Mouse (Mus musculus) kidney, adult 2 months (tissue): ENCODE results near the gene Nme6. TPM values are rescaled to one million over a fixed set of nuclear protein-coding genes. Genes with fewer than 3 reads are reported as not detected.

Source experiments
- DNase-seq: peaks from one replicate; pipeline ENCODE4 v3.0.0; 2021
- H3K27ac ChIP-seq: fragments of 200-500 bp; 2 replicates; pipeline ENCODE4 v1.5.1; 2012; ENCODE audit warnings: low read depth, low read length, control low read depth, inconsistent platforms; ENCODE audit not compliant: insufficient read depth
- H3K27me3 ChIP-seq: fragments of 200-500 bp; replicated peaks from 2 replicates; pipeline ENCODE4 v1.6.1; 2012; ENCODE audit warnings: mild to moderate bottlenecking, moderate library complexity, low read length, inconsistent platforms; ENCODE audit not compliant: control insufficient read depth, insufficient read depth
- H3K36me3 ChIP-seq: fragments of 200-500 bp; 2 replicates; pipeline ENCODE4 v1.6.1; 2012; ENCODE audit warnings: mild to moderate bottlenecking, moderate library complexity, low read length, inconsistent platforms; ENCODE audit not compliant: control insufficient read depth, insufficient read depth
- H3K4me1 ChIP-seq: fragments of 200-500 bp; 2 replicates; pipeline ENCODE4 v1.6.1; 2011; ENCODE audit warnings: low read length; ENCODE audit not compliant: control insufficient read depth, insufficient read depth
- H3K4me3 ChIP-seq: fragments of 200-500 bp; 2 replicates; pipeline ENCODE4 v1.5.1; 2011; ENCODE audit warnings: mild to moderate bottlenecking, low read depth, low read length, control low read depth; ENCODE audit not compliant: insufficient read depth
- CTCF ChIP-seq: fragments of 200-500 bp; conservative IDR thresholded peaks from 2 replicates; pipeline ENCODE4 v1.5.1; 2011; ENCODE audit warnings: low read depth, mild to moderate bottlenecking, control low read depth, low read length, moderate library complexity, mixed read lengths; ENCODE audit not compliant: insufficient read depth, insufficient read length
- POLR2A ChIP-seq: fragments of 200-500 bp; IDR thresholded peaks from one replicate; pipeline ENCODE4 v1.6.1; 2011; ENCODE audit warnings: low read depth, low read length, control low read depth
- WGBS: fragments of 180-500 bp; shearing (Covaris S2); methylation state at CpG from one replicate; pipeline ENCODE4 v1.1.7; 2018; 5-methylcytosine and 5-hydroxymethylcytosine counted together
- polyA plus RNA-seq: library from polyadenylated mRNA; depleted of rRNA; stranded (reverse); fragments of >200 nt; gene quantifications from 2 replicates; pipeline ENCODE4 v1.2.3, GENCODE M21; 2012

Nme6 gene
- polyA plus RNA-seq, 1 experiment = 38.6 TPM

- no peaks in the 10 kb centered on the region for H3K27me3 ChIP-seq
- DNase-seq = peak; percentile 74
- no peak for TF ChIP-seq POLR2A
- no peak for TF ChIP-seq CTCF
- no peak overlapping the region; the same call in 1 of the 2 replicates for H3K4me3 ChIP-seq
- H3K27ac ChIP-seq = no peak overlapping the region
- H3K36me3 ChIP-seq = no peaks in the 10 kb centered on the region
- H3K4me1 ChIP-seq = peaks cover 5% of the 10 kb centered on the region; the same call in 1 of the 2 replicates
- 25% methylated on average over 6 of the region's 6 CpGs for WGBS
Observed at GRCm38 (mm10) chr9:109870983-109871572, 38.5 kb downstream of the Nme6 start.

- peak; percentile 99 for DNase-seq
- Histone ChIP-seq H3K4me3 (peak within 1 kb of the TSS; percentile 98), H3K36me3 (peaks cover 4% of the 10 kb centered on the region), H3K4me1 (peaks cover 7% of the 10 kb centered on the region; the same call in 1 of the 2 replicates), H3K27me3 (no peaks in the 10 kb centered on the region), H3K27ac (peak within 1 kb of the TSS; percentile 69)
- TF ChIP-seq CTCF (peak; percentile 53), POLR2A (no peak)
- WGBS = 8% methylated on average over 33 of the region's 33 CpGs
Observed at GRCm38 (mm10) chr9:109874797-109875691, 42.5 kb downstream of the Nme6 start, which contains the start of gene Cdc25a. Cdc25a (plus strand) TSS chr9:109875579.

- peak; percentile 77 for DNase-seq
- TF ChIP-seq CTCF (no peak), POLR2A (no peak)
- peaks cover 5% of the 10 kb centered on the region for H3K36me3 ChIP-seq
- peaks cover 7% of the 10 kb centered on the region; the same call in 1 of the 2 replicates for H3K4me1 ChIP-seq
- H3K27ac ChIP-seq = peak overlapping the region; percentile 69
- H3K4me3 ChIP-seq = peak overlapping the region; percentile 98
- no peaks in the 10 kb centered on the region for H3K27me3 ChIP-seq
- 2% methylated on average over 76 of the region's 76 CpGs for WGBS
Observed at GRCm38 (mm10) chr9:109875695-109876601, 43.4 kb downstream of the Nme6 start.

GRCm38 (mm10) chr9:109876756-109877155, 44.2 kb downstream of the Nme6 start:
- H3K27me3 ChIP-seq = no peaks in the 10 kb centered on the region
- peaks cover 3% of the 10 kb centered on the region; the same call in 1 of the 2 replicates for H3K4me1 ChIP-seq
- TF ChIP-seq POLR2A (no peak), CTCF (no peak)
- WGBS = 9% methylated on average over 3 of the region's 3 CpGs
- H3K4me3 ChIP-seq = no peak overlapping the region; the same call in 1 of the 2 replicates
- peak; percentile 61 for DNase-seq
- peaks cover 5% of the 10 kb centered on the region for H3K36me3 ChIP-seq
- no peak overlapping the region for H3K27ac ChIP-seq

GRCm38 (mm10) chr9:109877666-109878065, 45.1 kb downstream of the Nme6 start:
- H3K27me3 ChIP-seq = no peaks in the 10 kb centered on the region
- H3K4me1 ChIP-seq = peaks cover 3% of the 10 kb centered on the region; the same call in 1 of the 2 replicates
- WGBS = 94% methylated on average over 5 of the region's 5 CpGs
- H3K27ac ChIP-seq = no peak overlapping the region
- peaks cover 5% of the 10 kb centered on the region for H3K36me3 ChIP-seq
- TF ChIP-seq POLR2A = no peak
- no peak for TF ChIP-seq CTCF
- no peak overlapping the region for H3K4me3 ChIP-seq
- no peak for DNase-seq

- no peak overlapping the region for H3K27ac ChIP-seq
- TF ChIP-seq CTCF (no peak), POLR2A (no peak)
- 91% methylated on average over 1 of the region's 1 CpGs for WGBS
Observed at GRCm38 (mm10) chr9:109879305-109879704, 46.8 kb downstream of the Nme6 start.

More at GRCm38 (mm10) chr9:109879305-109879704, 46.8 kb downstream of the Nme6 start:
- Histone ChIP-seq H3K4me3 (no peak overlapping the region), H3K4me1 (peaks cover 3% of the 10 kb centered on the region; the same call in 1 of the 2 replicates), H3K27me3 (no peaks in the 10 kb centered on the region), H3K36me3 (peaks cover 5% of the 10 kb centered on the region)
- DNase-seq = no peak
